Mouse (Mus musculus) right cerebral cortex, adult 18-20 months (tissue): ENCODE results near the gene Tagln3.

Source experiments
- DNase-seq: peaks from one replicate; pipeline ENCODE4 v3.0.0; 2022; ENCODE audit warnings: mixed read lengths

Tagln3 gene

DNA sequence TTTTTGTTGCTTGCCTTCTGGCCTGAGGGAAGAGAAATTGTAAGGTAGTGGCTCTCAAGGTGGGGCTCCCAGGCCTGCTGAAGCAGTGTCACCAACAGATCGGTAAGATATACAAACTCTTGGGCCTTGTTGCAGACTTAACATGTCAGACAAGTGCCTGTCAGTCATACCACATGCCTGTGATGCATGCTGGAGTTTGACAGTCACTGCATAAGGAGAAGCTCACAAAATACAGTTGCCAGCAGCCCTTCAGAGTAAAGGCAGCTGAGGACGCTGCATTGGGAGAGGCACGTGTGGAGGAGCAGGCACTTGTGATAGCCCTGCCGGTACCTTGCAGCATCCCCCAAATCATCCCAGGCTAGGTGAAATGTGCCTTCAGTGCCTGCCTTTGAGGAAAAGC lies 6.1 kb downstream of the Tagln3 start:
- no peak for DNase-seq

- DNase-seq: peak; percentile 66
Measured at GRCm38 (mm10) chr16:45714489-45715150, 9.8 kb downstream of the Tagln3 start.

- DNase-seq: no peak
Measured at GRCm38 (mm10) chr16:45713878-45714277, 10.5 kb downstream of the Tagln3 start.

DNA sequence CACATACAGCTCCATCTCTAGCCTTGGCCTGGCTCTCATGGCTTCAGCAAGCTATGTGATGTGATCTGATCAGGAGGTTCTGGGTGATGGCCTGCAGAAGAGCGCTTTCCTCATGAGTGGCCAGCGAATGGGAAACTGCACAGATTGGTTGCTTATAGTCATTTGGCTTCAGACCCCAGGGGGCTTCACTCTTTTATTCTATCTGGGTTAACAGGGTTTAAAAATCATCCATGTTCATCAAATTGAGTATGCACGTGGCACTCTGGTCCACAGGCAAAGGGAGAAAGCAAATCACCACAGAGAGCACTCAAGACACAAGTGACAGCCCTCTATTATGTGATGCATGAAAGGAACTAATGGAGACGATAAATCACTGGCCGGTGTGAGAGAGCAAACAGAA lies 11.1 kb downstream of the Tagln3 start:
- no peak for DNase-seq

DNA sequence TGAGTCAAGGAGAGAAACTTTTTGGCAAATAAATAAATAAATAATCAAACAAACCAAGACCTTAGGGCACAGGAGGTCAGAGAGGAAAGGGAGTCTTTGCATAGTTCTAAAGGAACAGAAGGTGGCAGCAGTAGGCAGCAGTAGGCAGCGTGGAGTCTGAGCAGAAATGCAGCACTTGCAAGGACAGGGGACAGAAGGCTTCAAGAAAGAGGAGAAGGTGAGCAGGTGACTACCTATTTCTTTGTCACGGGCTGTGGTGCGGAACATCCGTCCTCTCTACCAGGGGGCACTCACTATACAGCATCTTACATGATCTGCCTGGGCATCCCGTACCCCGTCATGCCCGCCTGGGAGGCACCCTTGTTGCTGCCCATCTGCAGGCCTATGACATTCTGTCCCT lies 13.1 kb downstream of the Tagln3 start:
- DNase-seq: no peak

GRCm38 (mm10) chr16:45699301-45699700 lies 25.1 kb downstream of the Tagln3 start:
- DNase-seq: peak; percentile 18

DNA sequence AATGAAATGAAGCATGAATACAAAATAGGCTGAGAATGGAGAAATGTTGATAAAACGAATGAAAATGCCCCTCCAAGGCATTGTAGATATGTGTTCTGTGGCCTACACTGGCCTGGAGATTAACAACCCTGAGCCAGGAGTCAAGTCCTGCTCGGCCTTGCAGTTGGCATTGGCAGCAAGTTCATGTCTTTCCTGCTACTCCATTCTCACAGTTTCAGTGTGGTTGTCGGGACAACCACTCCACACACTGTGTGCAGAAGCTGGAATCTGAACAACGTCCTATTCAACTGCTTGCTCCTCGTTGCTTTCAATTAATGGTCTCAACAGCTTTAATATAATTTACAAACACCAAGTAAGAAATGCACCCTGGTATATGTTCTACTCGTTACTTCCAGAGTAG lies 26.4 kb downstream of the Tagln3 start:
- DNase-seq: no peak

DNA sequence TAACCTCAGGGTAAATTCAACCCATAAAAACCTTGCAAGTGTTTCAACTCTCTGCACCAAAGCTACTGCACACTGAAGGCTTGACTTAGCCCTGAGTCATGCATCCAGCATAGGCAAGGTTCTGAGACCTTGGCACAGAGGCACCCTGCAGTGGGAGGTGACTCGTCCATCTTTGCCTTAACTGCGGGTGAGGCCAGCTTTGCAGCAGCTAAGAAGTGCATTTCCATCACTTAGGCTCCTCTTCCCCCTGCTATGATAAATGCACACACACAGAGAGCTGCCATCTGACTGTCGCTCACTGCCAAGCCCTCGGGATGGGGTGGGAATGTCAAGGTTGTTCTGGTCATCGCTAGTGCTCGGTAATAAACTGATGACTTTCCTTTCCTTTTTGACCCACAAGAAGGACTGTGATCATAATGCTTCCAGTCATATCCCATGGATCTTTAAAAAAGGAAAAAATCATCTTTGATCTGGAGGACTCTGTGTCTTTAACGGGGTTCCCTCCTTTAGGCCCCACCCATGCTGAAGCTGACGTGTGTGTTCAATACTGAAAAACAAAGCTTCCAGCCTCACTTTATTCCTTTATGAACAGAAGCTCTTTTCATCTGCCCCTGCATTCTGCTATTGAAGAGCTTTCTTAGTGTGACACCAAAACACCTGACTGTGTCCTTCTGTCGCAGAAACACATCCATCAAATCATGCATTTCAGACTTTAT lies 28.8 kb downstream of the Tagln3 start:
- DNase-seq: no peak

GRCm38 (mm10) chr16:45693558-45693957 lies 30.9 kb downstream of the Tagln3 start, which contains the start of gene Tmprss7:
Gene Tmprss7, minus strand, starts transcription at chr16:45693658.
- no peak for DNase-seq

DNA sequence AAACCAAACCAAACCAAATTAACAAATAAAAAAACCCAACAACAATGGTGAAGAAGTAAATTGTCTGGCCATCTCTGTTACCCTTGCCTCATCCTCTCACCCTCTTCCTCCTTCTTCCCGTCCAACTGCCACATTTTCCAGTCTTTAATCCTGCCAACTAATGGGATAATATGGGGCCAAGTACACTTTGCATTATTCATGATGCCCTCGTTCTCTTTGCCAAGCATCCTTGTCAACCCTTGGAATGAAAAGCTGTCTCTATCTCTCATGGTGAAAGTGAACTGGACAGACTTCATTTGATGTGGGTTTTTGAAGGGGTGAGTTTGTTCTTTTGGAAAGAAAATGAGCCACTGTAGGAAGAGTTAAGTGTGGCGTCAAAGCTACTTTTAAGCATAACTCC lies 31.6 kb downstream of the Tagln3 start:
- no peak for DNase-seq

GRCm38 (mm10) chr16:45690178-45690577 lies 34.2 kb downstream of the Tagln3 start:
- DNase-seq: peak; percentile 74

DNA sequence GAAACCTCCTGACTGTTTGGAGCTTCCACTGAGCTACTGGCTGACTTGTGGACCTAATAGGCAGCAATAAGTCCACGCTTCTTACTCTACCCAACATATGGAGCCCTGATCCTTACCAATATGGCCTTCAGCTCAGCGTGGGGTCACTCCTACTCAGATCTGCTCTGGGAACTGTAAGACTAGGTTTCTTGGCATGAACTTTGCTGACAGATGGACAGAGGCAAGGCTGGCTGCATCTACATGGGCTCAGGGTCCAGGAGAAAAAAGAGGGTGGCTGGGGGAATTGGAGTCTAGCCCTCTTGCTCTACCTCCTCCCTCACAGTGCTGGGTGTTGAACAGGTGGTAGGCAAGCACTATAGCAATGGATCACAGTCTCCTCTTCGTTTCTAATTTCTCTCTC lies 37.6 kb downstream of the Tagln3 start:
- DNase-seq: no peak

GRCm38 (mm10) chr16:45685295-45685694 lies 39.1 kb downstream of the Tagln3 start:
- peak; percentile 49 for DNase-seq

GRCm38 (mm10) chr16:45684815-45685214 lies 39.6 kb downstream of the Tagln3 start:
- DNase-seq: peak; percentile 46

DNA sequence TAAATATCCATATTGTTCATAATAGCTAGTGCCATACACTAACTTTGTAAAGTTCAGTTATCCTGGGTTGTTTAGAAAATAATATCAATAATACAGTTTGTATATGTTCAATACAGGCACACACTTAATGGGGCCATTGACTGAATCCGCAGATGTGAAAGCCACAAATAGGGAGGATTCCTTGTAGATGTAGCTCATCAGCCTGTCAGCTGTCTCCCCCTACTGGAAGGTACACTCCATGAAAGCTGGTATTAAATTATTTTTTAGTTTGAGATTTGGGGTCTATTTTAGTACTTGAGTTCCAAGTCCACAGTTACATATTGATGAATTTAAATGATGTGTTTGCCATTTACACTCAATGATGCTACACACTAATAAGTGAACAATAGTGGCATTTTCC lies 47.9 kb downstream of the Tagln3 start:
- DNase-seq: no peak

GRCm38 (mm10) chr16:45670005-45670404 lies 54.4 kb downstream of the Tagln3 start:
- DNase-seq: no peak

DNA sequence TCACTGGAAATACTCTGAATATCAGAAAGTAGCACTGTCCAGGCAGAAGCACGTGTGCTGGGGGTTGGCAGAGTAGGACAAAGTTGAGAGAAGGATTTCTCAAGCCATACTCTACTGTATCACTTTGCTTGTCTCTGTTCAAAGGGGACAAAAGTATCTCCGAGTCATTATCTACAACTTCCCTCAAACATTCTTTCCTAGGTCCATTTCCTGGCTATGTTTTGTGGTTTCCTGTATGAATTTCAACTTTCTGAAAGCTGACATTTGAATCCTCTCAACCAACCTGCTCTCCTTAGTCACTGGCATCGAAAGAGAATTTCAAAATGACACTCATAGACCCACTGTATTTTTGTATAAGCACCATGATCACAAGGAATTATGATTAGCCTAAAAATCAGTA lies 56.2 kb downstream of the Tagln3 start:
- no peak for DNase-seq

- no peak for DNase-seq
Measured at GRCm38 (mm10) chr16:45666136-45666535, 58.3 kb downstream of the Tagln3 start.

DNA sequence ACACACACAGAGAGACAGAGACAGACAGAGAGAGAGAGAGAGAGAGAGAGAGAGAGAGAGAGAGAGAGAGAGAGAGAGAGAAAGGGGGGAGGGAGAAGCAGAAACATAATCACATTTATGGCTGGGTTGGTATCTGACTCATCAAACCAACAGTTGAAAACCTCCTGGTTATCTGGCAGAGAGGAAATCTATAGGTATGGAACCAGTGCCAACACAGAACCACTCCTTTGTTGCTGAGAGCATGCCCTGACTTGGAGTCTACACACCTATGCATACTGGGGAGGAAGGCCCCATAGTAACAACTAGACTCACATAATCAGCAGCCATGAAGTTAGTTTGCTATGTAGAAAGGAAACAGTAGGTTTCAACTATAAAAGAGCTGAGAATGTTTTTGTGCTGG lies 62.0 kb downstream of the Tagln3 start:
- DNase-seq: no peak
